Mouse (Mus musculus): Measurements from ENCODE around the gene Chdh.

Gene Chdh
- long read RNA-seq, experiment 1: 0 reads
- long read RNA-seq, experiment 2: 0 reads

- intact Hi-C loops (cut with DNase I): no loop called here
Observed at GRCm38 (mm10) chr14:30008733-30009575, at the start of gene Chdh, which contains the start of gene Il17rb. TSS of gene Chdh (plus strand) at chr14:30009023. TSS of gene Il17rb (minus strand) at chr14:30008896.

DNA sequence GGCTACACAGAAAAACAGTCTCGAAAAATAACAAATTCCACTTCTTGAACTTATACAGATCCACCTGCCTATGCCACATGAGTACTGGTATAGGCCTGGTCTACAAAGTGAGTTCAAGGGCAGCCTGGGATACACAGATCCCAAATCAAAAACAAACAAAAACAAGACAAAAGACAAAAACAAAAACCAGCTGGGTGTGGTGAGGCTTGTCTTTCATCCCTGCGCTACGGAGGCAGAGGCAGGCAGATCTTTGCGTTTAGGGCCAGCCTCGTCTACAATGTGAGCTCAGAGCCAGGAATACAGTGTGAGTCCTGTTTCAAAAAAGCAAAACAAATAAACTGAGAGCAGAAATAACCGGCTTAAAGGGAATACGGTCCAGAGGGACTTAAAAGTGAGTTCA, 41.2 kb upstream of the Chdh start:
- intact Hi-C loops (cut with DNase I): no loop called here

GRCm38 (mm10) chr14:29968075-29968821, 40.6 kb upstream of the Chdh start, which contains the start of gene Selenok:
TSS of gene Selenok (plus strand) at chr14:29968308.
- intact Hi-C loops (cut with DNase I): no loop called here

GRCm38 (mm10) chr14:29971446-29971845, 37.4 kb upstream of the Chdh start:
- intact Hi-C loops (cut with DNase I): no loop called here

DNA sequence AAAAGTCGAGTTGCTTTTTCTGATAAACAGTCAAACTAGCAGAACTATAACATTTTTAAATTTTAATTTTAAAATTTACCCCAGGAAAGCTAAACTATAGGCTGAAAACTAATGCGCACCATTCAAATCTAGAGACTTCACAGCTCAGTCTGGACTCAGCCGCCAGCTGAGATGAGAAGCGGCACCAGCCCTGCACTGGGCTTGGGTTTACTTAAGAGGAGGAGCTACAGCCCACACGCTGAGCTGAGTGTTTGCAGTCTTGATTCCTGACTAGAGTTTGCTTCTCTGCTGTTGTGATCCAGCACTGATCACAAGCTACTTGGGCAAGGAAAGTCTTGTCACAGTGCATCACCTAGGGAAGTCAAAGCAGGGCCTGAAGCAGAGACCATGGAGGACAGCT, 36.8 kb upstream of the Chdh start:
- intact Hi-C loops (cut with DNase I): no loop called here

DNA sequence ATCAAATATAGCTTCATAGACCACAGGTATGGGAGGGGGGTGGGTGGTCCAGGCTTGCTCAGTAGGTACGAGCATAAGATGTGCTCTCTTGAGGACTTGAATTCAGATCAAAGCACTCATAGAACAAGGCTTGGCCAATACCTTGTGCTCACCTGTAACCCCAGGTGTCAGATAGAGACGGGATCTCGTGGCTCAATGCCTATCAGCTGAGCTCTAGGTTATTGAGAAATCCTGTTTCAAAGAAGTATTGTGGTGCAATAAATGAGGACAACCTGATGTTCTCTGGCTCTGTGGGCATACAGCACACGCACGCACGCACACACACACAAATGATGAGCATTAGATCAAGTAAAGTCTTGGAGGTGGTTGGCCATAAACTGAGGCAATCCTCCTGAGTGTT, 31.9 kb upstream of the Chdh start:
- intact Hi-C loops (cut with DNase I): no loop called here

DNA sequence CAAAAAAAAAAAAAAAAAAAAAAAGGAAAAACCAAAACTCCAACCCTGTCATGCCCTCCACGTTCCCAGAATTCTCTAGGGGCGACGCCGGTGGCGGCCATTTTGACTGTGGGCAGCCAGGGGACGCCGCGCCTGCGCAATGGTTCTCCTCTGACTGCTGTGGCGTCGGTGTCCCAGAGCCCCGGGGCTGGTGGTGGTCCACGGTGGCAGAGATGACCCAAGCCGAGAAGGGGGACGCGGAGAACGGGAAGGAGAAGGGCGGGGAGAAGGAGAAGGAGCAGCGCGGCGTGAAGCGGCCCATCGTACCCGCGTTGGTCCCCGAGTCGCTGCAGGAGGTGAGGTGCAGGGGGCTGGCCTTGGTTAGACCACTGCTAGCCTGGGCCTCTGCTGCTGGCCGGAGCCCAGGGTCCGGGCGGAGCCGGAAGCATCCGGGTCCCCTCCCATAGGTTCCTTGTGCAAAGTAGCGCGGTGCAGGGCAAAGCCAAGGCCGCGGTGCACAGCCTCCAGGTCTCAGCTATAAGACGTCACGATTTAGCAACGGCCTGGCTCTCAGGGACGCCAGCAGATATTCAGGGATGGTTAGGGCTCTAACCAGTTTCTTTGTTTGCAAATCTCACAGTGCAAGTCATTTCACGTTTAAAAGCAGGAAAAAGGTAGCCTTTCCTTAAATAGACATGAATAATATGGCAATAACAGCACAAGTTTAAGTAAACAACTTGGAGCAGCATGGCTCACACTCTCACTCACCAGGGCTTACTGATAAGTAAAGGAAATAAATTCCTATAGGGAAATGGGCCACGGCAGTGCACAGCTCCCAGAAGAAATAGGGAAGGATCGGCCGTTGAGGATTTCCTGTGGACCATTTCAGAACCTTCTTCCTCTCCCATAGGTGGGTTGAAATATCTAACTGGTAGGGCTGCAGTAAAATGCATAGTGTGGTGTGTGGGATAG, 30.3 kb upstream of the Chdh start, which contains the start of gene Actr8:
Gene Actr8, plus strand, starts transcription at position 84 of the 951 bp plus-strand sequence.
- intact Hi-C loops (cut with DNase I): no loop called here

DNA sequence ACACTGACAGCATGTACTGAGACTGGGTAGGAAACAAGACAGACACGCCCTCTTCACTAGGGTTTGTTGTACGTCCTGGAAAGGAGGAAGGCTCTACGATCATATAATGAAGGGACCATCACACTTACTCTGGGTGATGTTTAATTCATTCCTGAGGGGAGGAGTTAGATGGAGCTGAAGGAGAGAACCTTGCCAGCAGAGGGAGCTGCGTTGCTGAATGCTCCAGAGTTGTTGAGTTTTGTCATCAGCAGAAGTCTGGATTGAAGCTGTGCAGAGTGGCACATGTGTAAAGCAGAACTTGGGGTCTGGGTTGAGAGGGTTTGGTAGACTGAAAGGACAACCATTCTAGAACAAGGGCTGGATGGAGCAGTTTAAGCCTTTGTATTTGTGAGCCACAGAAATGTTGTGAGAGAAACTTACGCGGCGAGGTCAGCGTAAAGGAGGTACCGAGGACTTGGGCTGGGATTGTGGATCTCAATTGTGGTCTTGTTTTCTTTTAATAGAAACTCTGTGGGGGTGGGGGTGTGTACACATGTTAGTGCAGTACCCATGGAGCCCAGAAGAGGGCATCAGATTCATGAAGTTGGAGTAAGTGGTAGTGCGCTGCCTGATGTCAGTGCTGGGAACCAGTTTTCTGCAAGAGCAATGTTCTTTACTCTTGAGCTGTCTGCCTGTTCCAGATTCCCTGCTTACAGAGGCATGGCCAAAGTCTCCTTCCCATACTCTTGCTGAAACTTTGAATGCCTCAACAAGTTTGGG, 28.2 kb upstream of the Chdh start:
- intact Hi-C loops (cut with DNase I): loop anchor here (10.0 kb wide), 1 partner anchor 494 kb away; the partner anchor contains the start of gene Dcp1a

- intact Hi-C loops (cut with DNase I): loop anchor here (10.0 kb wide), 1 partner anchor 489 kb away; the partner anchor contains the start of gene Dcp1a
Observed at GRCm38 (mm10) chr14:29986096-29986495, 22.7 kb upstream of the Chdh start.

DNA sequence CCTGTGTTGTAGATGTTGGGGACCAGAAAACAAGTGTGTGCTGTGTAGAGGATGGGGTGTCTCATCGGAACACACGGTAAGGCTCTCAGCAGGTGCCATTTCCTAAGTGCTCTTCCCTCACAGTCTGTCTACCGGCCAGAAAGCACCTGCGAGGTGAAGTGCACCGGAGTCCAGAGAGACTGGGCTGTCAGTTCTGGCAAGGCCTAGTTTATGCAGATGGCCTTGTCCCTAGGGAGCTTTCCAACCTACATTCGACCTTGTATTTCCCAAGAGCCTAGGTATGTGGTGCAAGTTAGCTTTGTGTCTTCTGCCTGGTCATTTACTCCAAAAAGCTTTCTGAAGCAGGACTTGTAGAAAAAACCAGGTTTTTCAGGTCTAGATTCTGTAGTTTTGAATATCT, 21.5 kb upstream of the Chdh start:
- intact Hi-C loops (cut with DNase I): loop anchor here (10.0 kb wide), 1 partner anchor 488 kb away; the partner anchor contains the start of gene Dcp1a

GRCm38 (mm10) chr14:29987739-29988138, 21.1 kb upstream of the Chdh start:
- intact Hi-C loops (cut with DNase I): loop anchor here (10.0 kb wide), 1 partner anchor 487 kb away; the partner anchor contains the start of gene Dcp1a

DNA sequence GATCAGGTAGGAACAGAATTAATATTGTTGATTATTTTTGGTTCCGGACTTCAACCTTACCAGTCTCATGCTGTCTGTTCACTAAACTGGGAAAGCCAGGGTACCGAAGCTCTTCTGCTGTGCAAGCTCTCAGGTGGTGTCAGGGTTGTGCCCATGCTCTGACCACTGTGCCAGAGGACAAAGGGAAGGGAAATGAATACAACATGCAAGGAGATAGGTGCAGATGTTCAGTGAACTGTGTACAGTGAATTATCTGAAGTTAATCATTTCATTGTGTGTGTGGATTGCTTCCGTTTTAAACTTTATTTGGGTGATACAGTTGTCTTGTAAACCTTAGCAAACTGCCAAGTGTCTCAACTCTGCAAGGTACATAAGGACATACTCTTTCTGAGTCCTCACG, 20.5 kb upstream of the Chdh start:
- intact Hi-C loops (cut with DNase I): loop anchor here (10.0 kb wide), 1 partner anchor 486 kb away; the partner anchor contains the start of gene Dcp1a

- intact Hi-C loops (cut with DNase I): no loop called here
Observed at GRCm38 (mm10) chr14:29994976-29995375, 13.8 kb upstream of the Chdh start.

GRCm38 (mm10) chr14:29996000-29996751, 12.6 kb upstream of the Chdh start:
- intact Hi-C loops (cut with DNase I): no loop called here

GRCm38 (mm10) chr14:29997345-29997744, 11.5 kb upstream of the Chdh start:
- intact Hi-C loops (cut with DNase I): no loop called here

DNA sequence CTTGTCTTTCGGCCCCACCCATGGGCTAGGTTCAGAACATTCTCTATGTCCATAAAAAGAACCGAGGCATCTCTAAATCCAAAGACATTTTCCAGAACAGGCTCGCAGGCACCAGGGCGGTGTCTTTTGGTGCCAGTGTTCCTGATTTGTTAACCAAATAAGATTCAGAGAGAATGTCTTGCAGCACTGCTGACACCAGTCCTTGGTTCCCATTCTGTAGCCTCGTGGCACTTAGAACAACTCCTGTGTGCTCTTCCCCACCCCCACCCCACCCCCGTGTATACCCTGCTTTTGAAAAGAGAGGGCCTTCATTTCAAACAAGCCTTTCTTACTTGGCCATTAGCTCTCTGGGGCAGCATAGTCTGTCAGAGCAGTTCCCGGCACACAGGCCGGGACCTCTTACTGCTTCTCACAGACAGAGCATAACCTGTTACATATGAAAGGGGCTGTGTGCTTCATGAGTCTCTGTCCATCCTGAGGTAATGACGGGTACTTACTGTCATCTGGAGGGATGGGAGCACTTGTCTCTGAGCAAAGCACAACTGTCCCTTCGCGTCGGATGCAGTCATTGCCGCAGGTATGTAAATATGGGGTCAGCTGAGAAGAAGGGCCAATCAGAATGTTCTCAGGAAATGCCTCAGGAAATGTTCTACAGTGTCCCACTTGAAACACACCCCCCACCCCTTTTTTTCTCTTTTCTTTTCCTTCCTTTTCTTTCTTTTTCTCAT, 9.9 kb upstream of the Chdh start:
- intact Hi-C loops (cut with DNase I): no loop called here

- intact Hi-C loops (cut with DNase I): no loop called here
Observed at GRCm38 (mm10) chr14:29999475-29999811, 9.4 kb upstream of the Chdh start.

GRCm38 (mm10) chr14:30009864-30010560, 1.2 kb downstream of the Chdh start:
- intact Hi-C loops (cut with DNase I): no loop called here

Measured in adrenal gland (tissue).